Mouse (Mus musculus) testis, adult 2 months (tissue): Measurements from ENCODE around the gene Ppp2r5c. TPM values are rescaled to one million over a fixed set of nuclear protein-coding genes. Genes with fewer than 3 reads are reported as not detected.

Source experiments
- H3K27ac ChIP-seq: fragments of 200-500 bp; 2 replicates; pipeline ENCODE4 v1.5.1; 2012; ENCODE audit warnings: low read depth, low read length; ENCODE audit not compliant: control insufficient read depth, insufficient read depth
- H3K27me3 ChIP-seq: fragments of 200-500 bp; 2 replicates; pipeline ENCODE4 v1.6.1; 2012; ENCODE audit warnings: mild to moderate bottlenecking, low read length, moderate library complexity; ENCODE audit not compliant: control insufficient read depth, insufficient read depth
- H3K36me3 ChIP-seq: fragments of 200-500 bp; 2 replicates; pipeline ENCODE4 v1.6.1; 2012; ENCODE audit warnings: mild to moderate bottlenecking, low read length; ENCODE audit not compliant: control insufficient read depth, insufficient read depth
- H3K4me1 ChIP-seq: fragments of 200-500 bp; 2 replicates; pipeline ENCODE4 v1.6.1; 2012; ENCODE audit warnings: low read length; ENCODE audit not compliant: control insufficient read depth, insufficient read depth
- H3K4me3 ChIP-seq: fragments of 200-500 bp; 2 replicates; pipeline ENCODE4 v1.5.1; 2012; ENCODE audit warnings: low read depth, mild to moderate bottlenecking, low read length, moderate library complexity, mixed read lengths; ENCODE audit not compliant: control insufficient read depth
- CTCF ChIP-seq: fragments of 200-500 bp; IDR thresholded peaks from 2 replicates; pipeline ENCODE4 v1.5.1; 2012; ENCODE audit warnings: low read depth, mild to moderate bottlenecking, inconsistent platforms, low read length, moderate library complexity; ENCODE audit not compliant: control insufficient read depth, insufficient read depth, insufficient replicate concordance
- POLR2A ChIP-seq: fragments of 200-500 bp; IDR thresholded peaks from 2 replicates; pipeline ENCODE4 v1.6.1; 2012; ENCODE audit warnings: low read depth, mild to moderate bottlenecking, inconsistent platforms, low read length, moderate library complexity; ENCODE audit not compliant: control insufficient read depth
- polyA plus RNA-seq: library from polyadenylated mRNA; depleted of rRNA; stranded (reverse); fragments of >200 nt; gene quantifications from 2 replicates; pipeline ENCODE4 v1.2.3, GENCODE M21; 2012

The Ppp2r5c gene
- polyA plus RNA-seq, 1 experiment: 202 TPM

GRCm38 (mm10) chr12:110549437-110550112 is 102.7 kb downstream of the Ppp2r5c start:
- TF ChIP-seq POLR2A (no peak), CTCF (no peak)
- Histone ChIP-seq H3K36me3 (no peaks in the 10 kb centered on the region; the same call in 1 of the 2 replicates), H3K27me3 (no peaks in the 10 kb centered on the region), H3K4me3 (no peak overlapping the region), H3K27ac (no peak overlapping the region), H3K4me1 (no peaks in the 10 kb centered on the region)

DNA sequence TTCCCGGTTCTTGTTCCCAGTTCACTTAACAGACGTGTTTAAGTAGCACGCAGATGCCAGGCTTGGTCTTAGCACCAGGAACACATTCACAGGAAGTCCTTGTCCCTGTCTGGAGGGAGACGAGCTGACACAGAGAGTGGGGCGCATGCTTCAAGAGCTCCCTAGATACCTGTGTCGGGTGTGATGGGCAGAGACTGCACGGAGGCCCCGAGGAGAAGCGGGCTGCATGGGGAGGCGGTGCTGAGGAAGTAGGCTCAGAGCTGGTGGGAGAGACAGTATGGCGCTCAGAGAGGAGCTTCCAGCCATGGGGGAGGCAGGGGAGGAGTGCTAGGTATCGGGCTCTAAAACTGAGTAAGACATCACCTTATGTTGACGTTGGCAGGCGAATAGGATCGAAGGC is 103.4 kb downstream of the Ppp2r5c start:
- Histone ChIP-seq H3K4me1 (no peaks in the 10 kb centered on the region), H3K4me3 (no peak overlapping the region), H3K36me3 (no peaks in the 10 kb centered on the region; the same call in 1 of the 2 replicates), H3K27me3 (no peaks in the 10 kb centered on the region), H3K27ac (no peak overlapping the region)
- TF ChIP-seq POLR2A (no peak), CTCF (no peak)

- H3K27ac ChIP-seq: no peak overlapping the region
- no peak overlapping the region for H3K4me3 ChIP-seq
- no peaks in the 10 kb centered on the region for H3K27me3 ChIP-seq
- H3K4me1 ChIP-seq: no peaks in the 10 kb centered on the region
- H3K36me3 ChIP-seq: no peaks in the 10 kb centered on the region; the same call in 1 of the 2 replicates
- TF ChIP-seq POLR2A (no peak), CTCF (no peak)
These were observed 105.2 kb downstream of the Ppp2r5c start for GRCm38 (mm10) chr12:110552113-110552512.

DNA sequence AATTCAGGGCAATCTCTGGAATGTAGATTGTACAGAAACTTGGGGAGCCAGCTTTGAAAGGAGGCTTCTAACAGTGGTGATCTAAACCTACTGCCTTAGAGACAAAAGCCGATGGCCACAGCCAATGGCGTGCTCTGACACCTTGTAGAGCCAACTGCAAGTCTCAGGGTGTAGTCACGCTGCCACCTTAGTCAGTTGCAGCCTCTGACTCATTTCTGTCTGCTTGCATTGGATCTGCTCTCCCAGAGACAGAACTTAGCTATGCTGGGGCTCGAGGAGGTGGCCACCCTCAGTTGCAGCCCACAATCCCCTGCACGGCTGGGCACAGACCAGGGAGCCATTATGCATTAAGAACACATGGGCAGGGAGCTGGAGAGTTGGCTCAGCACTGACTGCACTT is 106.4 kb downstream of the Ppp2r5c start:
- TF ChIP-seq POLR2A (no peak), CTCF (no peak)
- Histone ChIP-seq H3K27ac (no peak overlapping the region), H3K27me3 (no peaks in the 10 kb centered on the region), H3K4me3 (no peak overlapping the region), H3K4me1 (no peaks in the 10 kb centered on the region), H3K36me3 (no peaks in the 10 kb centered on the region; the same call in 1 of the 2 replicates)

DNA sequence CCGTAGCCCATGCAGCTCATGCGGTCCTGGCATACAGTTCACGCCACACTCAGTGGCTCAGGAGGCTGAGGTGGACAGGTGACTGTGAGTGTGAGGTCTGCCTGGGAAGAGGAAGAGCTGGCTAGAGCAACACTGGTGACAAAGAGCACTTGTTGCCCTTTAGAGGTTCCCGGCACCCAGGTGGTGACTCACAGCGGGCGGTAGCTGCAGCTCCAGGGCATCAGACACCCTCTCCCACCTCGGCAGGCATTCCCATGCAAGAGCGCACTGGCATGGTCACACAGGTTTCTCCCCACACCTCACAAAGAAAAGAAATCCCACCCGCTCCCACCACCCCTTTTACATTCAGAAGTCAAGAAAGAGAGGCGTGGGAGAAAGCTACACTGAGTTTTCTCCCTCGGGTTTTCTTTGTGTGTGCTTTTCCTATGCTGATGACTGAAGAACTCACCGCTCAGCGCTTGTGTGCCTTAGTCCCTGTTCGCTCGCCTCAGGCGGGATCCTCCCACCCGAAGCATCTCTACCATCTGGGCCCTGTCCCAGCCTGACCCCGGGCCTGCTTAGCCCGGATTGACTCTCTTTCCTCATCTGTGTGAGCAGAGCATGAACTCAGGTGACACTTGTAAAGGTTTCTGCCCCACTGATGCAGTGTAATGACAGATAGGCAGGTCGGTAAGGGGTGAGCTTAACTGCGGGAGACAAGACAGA is 108.8 kb downstream of the Ppp2r5c start:
- Histone ChIP-seq H3K27me3 (no peaks in the 10 kb centered on the region), H3K4me1 (no peaks in the 10 kb centered on the region), H3K36me3 (no peaks in the 10 kb centered on the region; the same call in 1 of the 2 replicates), H3K27ac (no peak overlapping the region), H3K4me3 (no peak overlapping the region)
- TF ChIP-seq POLR2A: no peak
- no peak for TF ChIP-seq CTCF

DNA sequence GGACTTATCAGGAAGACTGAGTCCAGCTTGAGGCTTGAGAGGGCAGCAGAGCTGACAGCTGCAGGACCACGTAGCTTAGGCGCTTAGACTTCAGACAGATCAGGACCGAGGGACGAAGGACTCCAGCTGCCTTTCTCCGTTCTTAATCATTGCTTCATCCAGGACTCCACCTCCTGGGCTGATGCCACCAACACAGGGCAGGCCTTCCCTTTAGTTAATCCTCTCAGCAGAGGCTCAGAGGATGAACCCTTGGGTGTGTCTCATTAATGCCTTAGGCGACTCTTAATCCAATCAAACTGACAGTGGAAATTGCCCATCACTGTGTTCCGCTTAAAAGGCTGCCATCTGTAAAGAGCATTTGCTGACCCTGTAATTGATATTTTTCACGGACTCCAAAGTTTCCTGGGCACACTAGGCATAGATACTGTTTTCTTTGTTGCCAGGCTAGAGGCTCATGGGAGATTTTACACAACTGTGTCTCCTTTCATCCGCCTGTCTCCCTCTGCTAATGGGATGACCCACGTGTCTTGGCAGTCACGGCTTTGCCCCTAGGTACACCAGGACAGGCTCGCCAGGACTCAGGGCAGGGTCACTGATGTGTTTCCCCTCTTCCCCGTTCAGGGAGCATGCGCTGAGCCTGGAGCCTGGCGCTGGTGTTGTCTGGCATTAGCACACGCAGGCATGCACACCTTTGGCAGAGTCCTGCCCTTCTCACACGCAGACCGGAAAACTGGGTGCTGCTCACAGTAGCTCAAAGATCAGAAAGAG is 110.1 kb downstream of the Ppp2r5c start:
- no peaks in the 10 kb centered on the region; the same call in 1 of the 2 replicates for H3K36me3 ChIP-seq
- H3K4me3 ChIP-seq: no peak overlapping the region
- no peak overlapping the region for H3K27ac ChIP-seq
- H3K27me3 ChIP-seq: no peaks in the 10 kb centered on the region
- TF ChIP-seq POLR2A (no peak), CTCF (no peak)
- no peaks in the 10 kb centered on the region for H3K4me1 ChIP-seq

DNA sequence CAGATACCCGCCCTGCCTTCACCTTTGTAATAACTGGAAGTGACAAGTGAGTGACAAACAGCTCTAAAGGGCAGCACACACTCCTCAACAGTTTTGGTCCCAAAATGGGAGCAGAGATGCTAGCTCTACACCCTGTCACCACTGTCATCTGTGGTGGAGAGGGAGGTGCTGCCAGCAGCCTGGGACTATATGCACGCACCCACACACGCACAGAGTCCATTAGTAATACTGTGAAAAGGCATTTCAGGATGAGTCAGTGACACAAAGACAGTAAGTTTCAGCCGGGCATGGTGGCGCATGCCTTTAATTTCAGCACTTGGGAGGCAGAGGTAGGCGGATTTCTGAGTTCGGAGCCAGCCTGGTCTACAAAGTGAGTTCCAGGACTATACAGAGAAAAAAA is 111.3 kb downstream of the Ppp2r5c start:
- Histone ChIP-seq H3K4me3 (no peak overlapping the region), H3K27me3 (no peaks in the 10 kb centered on the region), H3K27ac (no peak overlapping the region), H3K36me3 (no peaks in the 10 kb centered on the region; the same call in 1 of the 2 replicates), H3K4me1 (no peaks in the 10 kb centered on the region)
- no peak for TF ChIP-seq POLR2A
- no peak for TF ChIP-seq CTCF

GRCm38 (mm10) chr12:110563383-110563782 is 116.5 kb downstream of the Ppp2r5c start:
- Histone ChIP-seq H3K27ac (no peak overlapping the region), H3K4me1 (no peaks in the 10 kb centered on the region), H3K27me3 (no peaks in the 10 kb centered on the region), H3K4me3 (no peak overlapping the region), H3K36me3 (no peaks in the 10 kb centered on the region)
- TF ChIP-seq POLR2A (no peak), CTCF (no peak)
